Mouse (Mus musculus) inflammation-experienced regulatory T-cells (primary cell): ENCODE measurements around the gene Tigd2. TPM values are rescaled to one million over a fixed set of nuclear protein-coding genes. Genes with fewer than 3 reads are reported as not detected.

Experiments used
- polyA plus RNA-seq, 2 experiments: library from polyadenylated mRNA; unstranded; fragments of 100-300 nt; shearing (Covaris generic); gene quantifications; one replicate each; pipeline ENCODE4 v1.2.1; 2017

Gene Tigd2
- polyA plus RNA-seq: 10 to 100 TPM; 37.8 to 38.8 TPM

DNA sequence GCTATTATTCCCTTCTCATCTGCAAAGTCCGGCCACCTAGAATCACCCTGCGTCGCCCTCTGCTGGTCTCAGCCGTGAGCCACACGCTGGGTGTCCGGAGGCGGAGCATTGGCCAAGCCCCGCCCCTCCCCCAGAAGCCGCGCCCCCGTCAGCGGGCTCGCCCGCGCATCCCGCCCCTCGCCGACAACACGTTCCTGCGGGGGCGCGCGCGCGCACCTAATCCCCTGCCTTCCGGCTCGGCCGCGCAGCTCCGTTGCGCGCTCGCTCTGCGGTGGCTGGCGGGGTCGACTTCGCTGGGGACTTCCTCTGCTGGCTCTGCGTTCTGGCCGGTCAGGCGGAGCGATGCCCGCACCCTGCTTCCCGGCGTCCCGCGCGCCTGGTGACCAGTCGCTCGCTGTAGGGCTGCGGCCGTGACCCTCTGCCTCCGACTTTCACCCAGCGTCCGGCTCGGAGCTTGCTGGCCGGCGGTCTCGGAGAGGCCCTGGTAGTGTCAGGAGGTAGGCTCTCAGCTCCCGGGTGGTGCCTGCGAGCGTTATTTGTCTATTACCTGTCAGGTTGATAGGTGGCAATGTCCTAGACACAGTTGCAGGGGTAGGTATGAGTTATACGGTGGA, at the start of gene Tigd2:
TSS of gene Tigd2 (plus strand) at position 186 of the 614 bp plus-strand sequence.

Other genes starting within 250 kb of the Tigd2 start
- gene Fam13a, start 184.3 kb upstream of the Tigd2 start, polyA plus RNA-seq: 1 to 10 TPM in 1 of 2 experiments, under 1 TPM in 1; 0.55 to 1.6 TPM
- 10 to 100 TPM; 13.9 to 20.7 TPM for gene Gprin3, start 217.4 kb downstream of the Tigd2 start, polyA plus RNA-seq